Mouse (Mus musculus) testis, adult 10 weeks (tissue): Measurements from ENCODE around the gene Phactr3. TPM values are rescaled to one million over a fixed set of nuclear protein-coding genes. Genes with fewer than 3 reads are reported as not detected.

ENCODE experiments used
- polyA plus RNA-seq: library from polyadenylated mRNA; stranded (reverse); fragments of 350-450 nt; fragmentation: Illumina TruSeq; extraction: RNeasy Lipid Tissue Mini Kit (QIAGEN cat#74804); gene quantifications from one replicate; pipeline ENCODE4 v1.2.3, GENCODE M21; 2014; ENCODE audit warnings: low read depth, low replicate concordance

Phactr3 gene
- polyA plus RNA-seq: 10.6 TPM

DNA sequence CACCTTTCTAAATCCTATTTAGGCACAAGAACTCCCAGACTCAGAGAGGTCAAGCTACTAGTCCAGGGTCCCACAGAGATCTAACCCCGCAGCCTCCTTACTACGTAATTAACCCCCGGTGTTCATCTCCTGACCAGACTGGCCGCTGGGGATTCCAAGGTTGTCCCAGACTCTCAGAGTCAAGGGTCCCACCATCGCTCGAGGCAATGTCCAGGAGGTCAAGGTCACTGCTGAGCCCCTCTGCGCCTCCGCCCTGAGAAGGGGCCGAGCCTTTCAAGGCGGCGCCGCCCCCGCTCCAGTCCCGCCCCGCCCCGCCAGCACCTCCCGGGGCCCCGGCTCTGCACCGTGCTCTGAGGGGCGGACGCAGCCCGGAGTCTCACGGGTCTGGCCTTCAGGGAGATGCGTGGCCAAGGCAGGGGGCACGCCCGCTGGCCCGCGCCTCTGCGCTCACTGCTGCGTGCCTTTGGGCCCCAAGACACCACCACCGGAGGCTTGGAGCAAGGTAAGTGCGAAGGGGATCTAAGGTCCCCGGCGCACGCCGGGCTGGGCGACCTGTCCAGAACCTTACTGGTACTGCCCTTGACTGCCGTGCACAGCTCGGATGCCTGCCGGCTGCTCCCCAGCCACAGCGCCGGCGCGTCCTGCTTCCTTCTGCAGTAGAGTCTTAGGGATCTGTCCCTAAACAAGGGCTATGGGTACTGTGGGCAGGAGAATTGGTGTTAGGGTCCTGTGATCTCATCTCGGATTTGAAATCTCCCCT lies at the start of gene Phactr3:
Gene Phactr3 (plus strand): TSS at position 175 of the 760 bp plus-strand sequence.

DNA sequence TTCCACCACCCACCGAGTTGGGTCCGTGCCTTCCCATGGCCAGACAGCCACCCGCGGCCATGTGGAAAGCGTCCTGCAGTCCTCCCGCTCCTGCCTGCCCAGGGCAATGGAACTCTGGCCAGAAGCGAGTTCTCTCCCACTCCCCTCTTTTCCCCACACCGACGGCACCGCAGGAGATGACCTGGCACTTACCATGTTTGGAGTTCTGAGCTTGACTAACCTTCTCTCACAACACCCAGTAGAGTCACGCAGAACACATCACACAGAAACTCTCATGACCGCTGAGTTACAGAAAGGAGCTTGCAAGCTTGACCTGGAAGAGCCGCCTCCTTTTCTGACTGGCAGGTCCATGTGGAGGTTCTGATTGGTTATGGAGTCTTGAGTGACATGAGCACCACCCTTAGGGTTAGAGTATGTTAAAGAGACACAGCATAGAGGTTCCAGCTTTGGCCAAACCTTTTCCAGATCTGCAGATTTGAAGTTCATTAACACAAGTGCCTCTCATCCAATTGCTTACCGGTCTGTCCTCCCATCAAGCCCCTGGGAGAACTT lies 40.5 kb upstream of the Phactr3 start, which contains the start of gene Zfp931:
Gene Zfp931 (minus strand): TSS at position 311 of the 552 bp plus-strand sequence.

Other genes starting within 250 kb of the Phactr3 start
- 1.5 TPM for gene Gm14327, start 221.9 kb upstream of the Phactr3 start, polyA plus RNA-seq
- 0.48 TPM for gene Zfp972, start 193.4 kb upstream of the Phactr3 start, polyA plus RNA-seq
- gene Gm14326, start 161.7 kb upstream of the Phactr3 start, polyA plus RNA-seq: 6.8 TPM
- gene Zfp971, start 95.7 kb upstream of the Phactr3 start, polyA plus RNA-seq: 7.7 TPM
- 3.3 TPM for gene Zfp931, start 40.5 kb upstream of the Phactr3 start, polyA plus RNA-seq